Mouse (Mus musculus) intestine, embryonic 15.5 days (tissue): Measurements from ENCODE around the gene Acyp2. TPM values are rescaled to one million over a fixed set of nuclear protein-coding genes. Genes with fewer than 3 reads are reported as not detected.

Experiments
- ATAC-seq: fragments of 200-750 bp; cut with Nextera tagmentation; 2 replicates; pipeline ENCODE4 v1.8.0; 2017; ENCODE audit warnings: moderate TSS enrichment, moderate library complexity
- H3K27ac ChIP-seq: fragments of 300-500 bp; sonication (generic); 2 replicates; pipeline ENCODE4 v1.5.1; 2015; ENCODE audit warnings: mild to moderate bottlenecking, inconsistent platforms
- H3K27me3 ChIP-seq: fragments of 300-500 bp; sonication (generic); replicated peaks from 2 replicates; pipeline ENCODE4 v1.6.1; 2015; ENCODE audit warnings: inconsistent platforms
- H3K36me3 ChIP-seq: fragments of 300-500 bp; sonication (generic); 2 replicates; pipeline ENCODE4 v1.6.1; 2015; ENCODE audit warnings: inconsistent platforms
- H3K4me1 ChIP-seq: fragments of 300-500 bp; sonication (generic); replicated peaks from 2 replicates; pipeline ENCODE4 v1.6.1; 2015; ENCODE audit warnings: inconsistent platforms
- H3K4me2 ChIP-seq: fragments of 300-500 bp; sonication (generic); replicated peaks from 2 replicates; pipeline ENCODE4 v1.6.1; 2015; ENCODE audit warnings: mild to moderate bottlenecking, inconsistent platforms
- H3K4me3 ChIP-seq: fragments of 300-500 bp; sonication (generic); replicated peaks from 2 replicates; pipeline ENCODE4 v1.5.1; 2015; ENCODE audit warnings: inconsistent platforms
- H3K9ac ChIP-seq: fragments of 300-500 bp; sonication (generic); 2 replicates; pipeline ENCODE4 v1.6.1; 2015; ENCODE audit warnings: inconsistent platforms
- H3K9me3 ChIP-seq: fragments of 300-500 bp; sonication (generic); 2 replicates; pipeline ENCODE4 v1.6.1; 2016; ENCODE audit warnings: inconsistent platforms
- WGBS: fragments of 180-500 bp; shearing (Covaris S2); methylation state at CpG from one replicate; pipeline ENCODE4 v1.1.7; 2015; 5-methylcytosine and 5-hydroxymethylcytosine counted together
- polyA plus RNA-seq: library from polyadenylated mRNA; unstranded; fragments of >200 nt; fragmentation: Nextera tagmentation; extraction: Ambion mirVana; gene quantifications from 2 replicates; pipeline ENCODE4 v1.2.1, GENCODE M21; 2015

Gene Acyp2
- polyA plus RNA-seq, 1 experiment from 2014 or later: 11.1 TPM

DNA sequence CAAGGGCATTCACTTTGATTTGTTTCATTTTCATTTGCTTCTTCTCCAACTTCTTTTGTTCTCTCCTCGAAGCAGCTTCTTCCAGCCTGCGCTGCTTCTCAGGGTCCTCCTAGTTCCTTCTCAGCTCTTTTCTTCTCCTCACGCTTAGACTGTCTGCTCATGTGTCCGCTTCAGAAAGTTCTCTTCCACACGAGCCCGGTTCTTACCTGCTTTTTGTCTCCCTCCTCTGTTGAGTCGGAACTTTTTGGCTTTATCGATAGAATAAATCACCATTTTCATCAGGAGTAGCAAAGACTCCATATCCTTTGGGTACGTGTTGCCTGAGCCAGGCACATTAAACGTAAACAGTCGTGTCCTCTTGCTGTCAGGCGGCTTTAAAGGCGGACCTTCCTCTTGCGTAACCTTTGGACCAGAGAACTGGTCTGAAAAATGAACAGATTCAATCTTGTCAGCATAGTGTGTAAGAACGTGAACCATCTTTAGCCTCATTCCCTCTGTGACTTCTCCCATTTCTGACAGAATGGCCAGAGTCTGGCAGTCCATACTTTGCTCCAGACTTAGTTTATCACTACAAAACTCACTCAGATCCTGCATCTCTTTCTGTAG lies 76.5 kb downstream of the Acyp2 start:
- H3K4me2 ChIP-seq: peak overlapping the region; percentile 17; the same call in 1 of the 2 replicates
- no peaks in the 10 kb centered on the region for H3K4me1 ChIP-seq
- H3K9me3 ChIP-seq: no peaks in the 10 kb centered on the region
- ATAC-seq: no peak
- no peaks in the 10 kb centered on the region for H3K27me3 ChIP-seq
- 61% methylated on average over 15 of the region's 15 CpGs for WGBS
- no peak overlapping the region for H3K9ac ChIP-seq
- no peak overlapping the region for H3K27ac ChIP-seq
- no peaks in the 10 kb centered on the region for H3K36me3 ChIP-seq
- no peak overlapping the region for H3K4me3 ChIP-seq

GRCm38 (mm10) chr11:30570568-30570967 lies 78.8 kb downstream of the Acyp2 start:
- no peak overlapping the region for H3K27ac ChIP-seq
- H3K9me3 ChIP-seq: no peaks in the 10 kb centered on the region
- H3K36me3 ChIP-seq: no peaks in the 10 kb centered on the region
- no peak overlapping the region for H3K4me3 ChIP-seq
- no peak for ATAC-seq
- no peaks in the 10 kb centered on the region for H3K27me3 ChIP-seq
- H3K4me1 ChIP-seq: no peaks in the 10 kb centered on the region
- no peak overlapping the region for H3K4me2 ChIP-seq
- H3K9ac ChIP-seq: no peak overlapping the region
- WGBS: 84% methylated on average over 3 of the region's 3 CpGs

DNA sequence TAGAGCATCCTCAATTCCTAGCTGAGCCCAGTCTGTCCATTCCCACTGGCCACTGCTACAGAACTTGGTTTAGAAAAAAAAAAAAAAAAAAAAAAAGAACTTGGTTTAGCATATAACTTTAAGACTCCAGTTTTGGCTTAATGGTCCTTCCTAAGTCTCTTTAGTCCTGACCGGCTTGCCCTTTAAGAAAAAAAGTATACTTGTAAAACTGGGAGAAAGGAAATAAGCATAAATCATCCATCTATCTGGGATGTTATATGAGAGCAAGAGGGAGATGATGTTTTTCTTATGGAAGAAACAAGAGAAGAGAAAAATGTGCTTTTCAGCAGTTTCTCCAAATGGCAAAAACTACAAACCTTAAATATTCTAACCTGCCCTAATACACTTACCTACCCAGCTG lies 89.2 kb downstream of the Acyp2 start:
- Histone ChIP-seq H3K4me2 (no peak overlapping the region), H3K9ac (no peak overlapping the region), H3K36me3 (no peaks in the 10 kb centered on the region), H3K9me3 (no peaks in the 10 kb centered on the region), H3K27me3 (no peaks in the 10 kb centered on the region), H3K4me3 (no peak overlapping the region), H3K4me1 (no peaks in the 10 kb centered on the region), H3K27ac (no peak overlapping the region)
- no peak for ATAC-seq
- WGBS: 76% methylated on average over 1 of the region's 1 CpGs

DNA sequence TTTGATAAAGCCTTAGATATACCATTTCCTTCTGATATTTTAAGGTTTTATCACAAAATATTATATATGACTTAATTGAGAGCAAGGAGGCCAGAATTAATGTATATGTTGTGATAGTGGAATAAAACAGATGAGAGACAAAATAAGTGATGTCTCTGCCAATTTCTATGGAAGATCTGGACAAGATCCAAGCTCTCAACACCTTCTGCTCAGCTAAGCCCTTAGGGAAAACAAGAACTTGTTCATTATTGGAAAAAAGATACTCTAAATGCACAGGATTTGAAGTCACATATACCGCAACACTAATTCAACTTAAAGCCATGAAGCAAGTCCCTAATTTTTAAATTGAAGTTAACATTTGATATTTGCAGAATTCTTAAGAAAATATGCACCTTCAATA lies 96.0 kb downstream of the Acyp2 start:
- Histone ChIP-seq H3K4me1 (no peaks in the 10 kb centered on the region), H3K27ac (no peak overlapping the region), H3K36me3 (no peaks in the 10 kb centered on the region), H3K4me2 (no peak overlapping the region), H3K9ac (no peak overlapping the region), H3K9me3 (no peaks in the 10 kb centered on the region), H3K27me3 (no peaks in the 10 kb centered on the region), H3K4me3 (no peak overlapping the region)
- WGBS: 94% methylated on average over 1 of the region's 1 CpGs
- ATAC-seq: no peak

GRCm38 (mm10) chr11:30517133-30517532 lies 132.3 kb downstream of the Acyp2 start:
- H3K9ac ChIP-seq: no peak overlapping the region
- H3K4me1 ChIP-seq: no peaks in the 10 kb centered on the region
- H3K27ac ChIP-seq: no peak overlapping the region
- H3K9me3 ChIP-seq: no peaks in the 10 kb centered on the region
- ATAC-seq: no peak
- H3K4me2 ChIP-seq: no peak overlapping the region
- H3K36me3 ChIP-seq: no peaks in the 10 kb centered on the region
- WGBS: 83% methylated on average over 2 of the region's 2 CpGs
- H3K27me3 ChIP-seq: no peaks in the 10 kb centered on the region
- H3K4me3 ChIP-seq: no peak overlapping the region

GRCm38 (mm10) chr11:30508178-30508577 lies 141.2 kb downstream of the Acyp2 start:
- 81% methylated on average over 4 of the region's 4 CpGs for WGBS
- Histone ChIP-seq H3K9me3 (no peaks in the 10 kb centered on the region), H3K9ac (no peak overlapping the region), H3K4me3 (no peak overlapping the region), H3K27ac (no peak overlapping the region), H3K4me1 (no peaks in the 10 kb centered on the region), H3K4me2 (no peak overlapping the region), H3K27me3 (no peaks in the 10 kb centered on the region), H3K36me3 (no peaks in the 10 kb centered on the region)
- ATAC-seq: no peak

- WGBS: 59% methylated on average over 3 of the region's 3 CpGs
- H3K9me3 ChIP-seq: no peaks in the 10 kb centered on the region
- H3K27me3 ChIP-seq: no peaks in the 10 kb centered on the region
- ATAC-seq: no peak
- no peak overlapping the region for H3K27ac ChIP-seq
- no peak overlapping the region for H3K9ac ChIP-seq
- H3K4me2 ChIP-seq: no peak overlapping the region
- no peak overlapping the region for H3K4me3 ChIP-seq
- no peaks in the 10 kb centered on the region for H3K36me3 ChIP-seq
- H3K4me1 ChIP-seq: no peaks in the 10 kb centered on the region
Observed at GRCm38 (mm10) chr11:30498738-30499355, 150.5 kb downstream of the Acyp2 start.

GRCm38 (mm10) chr11:30497151-30497550 lies 152.2 kb downstream of the Acyp2 start:
- H3K4me2 ChIP-seq: no peak overlapping the region
- no peaks in the 10 kb centered on the region for H3K36me3 ChIP-seq
- 67% methylated on average over 2 of the region's 2 CpGs for WGBS
- no peaks in the 10 kb centered on the region for H3K9me3 ChIP-seq
- H3K27ac ChIP-seq: no peak overlapping the region
- no peak for ATAC-seq
- H3K4me1 ChIP-seq: no peaks in the 10 kb centered on the region
- no peaks in the 10 kb centered on the region for H3K27me3 ChIP-seq
- H3K4me3 ChIP-seq: no peak overlapping the region
- no peak overlapping the region for H3K9ac ChIP-seq

GRCm38 (mm10) chr11:30491515-30492260 lies 157.7 kb downstream of the Acyp2 start:
- ATAC-seq: no peak
- Histone ChIP-seq H3K9ac (no peak overlapping the region), H3K27ac (no peak overlapping the region), H3K4me1 (no peaks in the 10 kb centered on the region), H3K27me3 (no peaks in the 10 kb centered on the region), H3K4me2 (no peak overlapping the region), H3K4me3 (no peak overlapping the region), H3K9me3 (no peaks in the 10 kb centered on the region), H3K36me3 (no peaks in the 10 kb centered on the region)

DNA sequence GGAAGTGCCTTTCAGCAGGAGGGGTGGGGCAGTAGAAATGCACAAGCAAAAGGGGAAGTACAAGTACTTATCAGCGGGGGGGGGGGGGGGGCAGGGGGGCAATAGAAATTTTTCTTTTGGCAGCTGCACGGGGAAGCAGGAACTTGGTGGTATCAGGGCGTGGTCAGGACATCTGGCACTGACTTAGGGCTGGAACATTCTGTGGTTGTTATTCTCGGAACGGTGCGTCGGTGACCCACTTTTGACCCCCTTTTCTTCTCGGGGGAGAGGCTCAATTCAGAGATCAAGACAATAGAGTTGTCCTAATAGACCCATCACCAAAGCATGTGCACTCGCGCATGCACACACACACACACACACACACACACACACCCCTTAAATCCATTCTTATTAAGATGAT lies 161.2 kb downstream of the Acyp2 start:
- 87% methylated on average over 10 of the region's 10 CpGs for WGBS
- H3K9me3 ChIP-seq: no peaks in the 10 kb centered on the region
- H3K27me3 ChIP-seq: no peaks in the 10 kb centered on the region
- H3K4me3 ChIP-seq: no peak overlapping the region
- H3K4me2 ChIP-seq: no peak overlapping the region
- H3K4me1 ChIP-seq: no peaks in the 10 kb centered on the region
- no peak overlapping the region for H3K9ac ChIP-seq
- H3K27ac ChIP-seq: no peak overlapping the region
- no peak for ATAC-seq
- no peaks in the 10 kb centered on the region for H3K36me3 ChIP-seq

- no peak for ATAC-seq
- Histone ChIP-seq H3K27me3 (no peaks in the 10 kb centered on the region), H3K27ac (no peak overlapping the region), H3K4me2 (no peak overlapping the region), H3K36me3 (no peaks in the 10 kb centered on the region), H3K4me3 (no peak overlapping the region), H3K9ac (no peak overlapping the region), H3K9me3 (no peaks in the 10 kb centered on the region), H3K4me1 (no peaks in the 10 kb centered on the region)
- 73% methylated on average over 4 of the region's 4 CpGs for WGBS
Observed at GRCm38 (mm10) chr11:30483286-30483685, 166.1 kb downstream of the Acyp2 start.

DNA sequence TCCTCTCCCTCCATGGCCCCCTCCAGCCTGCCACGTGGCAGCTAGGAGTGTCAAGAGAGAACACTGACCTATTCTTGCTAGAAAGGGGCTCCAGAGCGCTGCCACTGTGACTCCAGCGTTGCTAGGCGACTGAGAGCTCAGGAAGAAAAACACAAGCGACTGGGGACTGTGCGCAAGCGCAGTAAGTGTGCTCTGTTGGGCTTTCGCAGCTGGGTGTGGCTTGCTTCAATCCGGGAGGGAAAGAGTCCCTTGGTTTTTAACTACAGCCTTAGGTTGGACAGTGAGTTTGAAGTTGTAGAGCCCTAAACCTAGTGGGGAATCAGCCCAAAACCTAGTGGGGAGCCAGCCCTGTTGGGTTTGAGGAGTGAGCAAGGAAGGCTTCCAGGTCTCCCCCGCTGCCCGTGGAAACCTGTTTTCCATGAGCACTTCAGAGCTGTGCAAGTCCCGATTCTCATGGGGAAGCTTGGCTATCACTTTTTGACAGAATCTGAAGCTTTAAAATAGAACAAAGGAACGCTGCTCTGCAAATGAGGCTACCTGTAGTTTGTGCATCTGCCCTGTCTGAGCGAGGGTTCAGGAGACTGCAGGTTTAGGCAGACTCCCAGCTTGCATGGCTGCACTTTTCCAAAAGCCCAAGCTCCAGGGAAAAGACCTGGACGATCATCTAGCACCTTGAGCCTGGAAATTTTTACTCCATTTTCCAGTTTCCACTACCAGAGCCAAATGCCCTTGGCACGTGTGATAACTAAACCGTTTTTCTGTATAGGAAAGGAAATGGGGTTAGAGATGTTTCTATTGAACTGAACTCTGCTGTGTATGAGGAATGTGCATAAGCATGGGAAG lies 177.4 kb downstream of the Acyp2 start, which contains the start of gene 4930505A04Rik:
TSS of gene 4930505A04Rik (minus strand) at position 77 of the 843 bp plus-strand sequence.
- H3K4me1 ChIP-seq: no peaks in the 10 kb centered on the region; the same call in 1 of the 2 replicates
- no peaks in the 10 kb centered on the region for H3K27me3 ChIP-seq
- 6% methylated on average over 17 of the region's 17 CpGs for WGBS
- H3K9ac ChIP-seq: peak within 1 kb of the TSS; percentile 43
- peak within 1 kb of the TSS; percentile 80 for H3K4me2 ChIP-seq
- no peaks in the 10 kb centered on the region for H3K9me3 ChIP-seq
- peak; percentile 99 for ATAC-seq
- no peaks in the 10 kb centered on the region for H3K36me3 ChIP-seq
- peak within 1 kb of the TSS; percentile 38 for H3K4me3 ChIP-seq
- H3K27ac ChIP-seq: peak within 1 kb of the TSS; percentile 34
